Mouse (Mus musculus) MEL (cell line): ENCODE data around the gene Fmnl2.

ENCODE experiments used
- CTCF ChIP-seq, 3 experiments: IDR thresholded peaks in 2 of 3; conservative IDR thresholded peaks in 1 of 3; 2 replicates each; pipeline ENCODE4 v1.5.1; 2011 to 2012; ENCODE audit warnings: low read length in 3 of 3, low read depth in 2 of 3, mild to moderate bottlenecking in 2 of 3, improper control_type of control experiment in 1 of 3, inconsistent platforms in 1 of 3, mixed read lengths in 1 of 3, moderate library complexity in 1 of 3; ENCODE audit not compliant: control insufficient read depth in 1 of 3, insufficient read depth in 1 of 3, poor library complexity in 1 of 3, severe bottlenecking in 1 of 3
- POLR2A ChIP-seq, 2 experiments: IDR thresholded peaks; 2 replicates each; pipeline ENCODE4 v1.6.1; 2011 to 2012; ENCODE audit warnings: low read length in 2 of 2, mild to moderate bottlenecking in 2 of 2, control low read depth in 1 of 2, improper control_type of control experiment in 1 of 2, low read depth in 1 of 2, moderate library complexity in 1 of 2; ENCODE audit not compliant: control insufficient read depth in 1 of 2, insufficient read depth in 1 of 2, poor library complexity in 1 of 2
- RCOR1 ChIP-seq: IDR thresholded peaks from 2 replicates; pipeline ENCODE4 v1.6.1; 2012; ENCODE audit warnings: low read depth, mild to moderate bottlenecking, inconsistent platforms, low read length, improper control_type of control experiment

DNA sequence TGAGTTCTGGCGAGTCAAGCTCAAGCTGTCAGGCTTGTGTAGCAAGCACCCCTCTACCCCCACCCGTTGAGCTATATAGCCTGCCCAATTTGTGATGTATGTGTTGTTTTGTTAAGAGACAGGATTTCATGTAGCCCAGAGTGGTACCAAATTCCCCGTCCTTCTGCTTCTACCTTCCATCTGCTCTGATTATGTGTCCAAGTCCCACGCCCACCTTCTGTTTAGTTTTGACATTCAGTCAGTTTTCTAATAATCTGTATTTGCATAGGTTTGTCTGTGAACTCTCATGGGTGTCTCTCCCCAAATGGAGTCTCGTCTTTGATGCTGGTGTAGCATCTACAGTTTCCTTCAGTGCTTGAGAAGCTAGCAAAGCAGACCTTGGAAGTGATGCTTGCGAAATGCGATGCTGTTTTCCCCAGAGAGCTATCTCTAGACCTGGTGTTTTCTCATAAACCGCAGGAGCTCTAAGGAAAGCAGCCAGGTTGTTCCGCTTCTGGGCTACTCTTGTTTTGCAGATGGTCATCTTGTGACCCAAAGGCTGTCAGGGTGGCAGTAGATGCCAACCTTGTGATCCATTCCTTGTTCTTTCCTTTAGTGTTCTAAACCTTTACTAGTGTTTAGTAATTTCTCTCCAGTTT lies 203.8 kb downstream of the Fmnl2 start:
- TF ChIP-seq POLR2A (IDR thresholded peaks at IDR 0.05; ENCODE audit: control insufficient read depth in 1 of 2, insufficient read depth in 1 of 2, low read depth in 1 of 2, low read length in 2 of 2, poor library complexity in 1 of 2) = no peak
- TF ChIP-seq RCOR1 = no peak
- no peak for TF ChIP-seq CTCF (IDR thresholded peaks at IDR 0.05 in 2 of 3, conservative IDR thresholded peaks at IDR 0.05 in 1 of 3; ENCODE audit: control insufficient read depth in 1 of 3, insufficient read depth in 1 of 3, low read depth in 2 of 3, low read length in 3 of 3, poor library complexity in 1 of 3, severe bottlenecking in 1 of 3)
